Mouse (Mus musculus): ENCODE measurements around the gene Anxa11. TPM values are rescaled to one million over a fixed set of nuclear protein-coding genes. Genes with fewer than 3 reads are reported as not detected.
"Not testable (repeated sequence)": the region's sequence is repeated elsewhere in the genome, so short reads cannot be mapped to it uniquely, and the experiment has no call there.

Gene Anxa11
- polyA plus RNA-seq, 1 experiment from 2014 or later = 3.5 TPM

DNA sequence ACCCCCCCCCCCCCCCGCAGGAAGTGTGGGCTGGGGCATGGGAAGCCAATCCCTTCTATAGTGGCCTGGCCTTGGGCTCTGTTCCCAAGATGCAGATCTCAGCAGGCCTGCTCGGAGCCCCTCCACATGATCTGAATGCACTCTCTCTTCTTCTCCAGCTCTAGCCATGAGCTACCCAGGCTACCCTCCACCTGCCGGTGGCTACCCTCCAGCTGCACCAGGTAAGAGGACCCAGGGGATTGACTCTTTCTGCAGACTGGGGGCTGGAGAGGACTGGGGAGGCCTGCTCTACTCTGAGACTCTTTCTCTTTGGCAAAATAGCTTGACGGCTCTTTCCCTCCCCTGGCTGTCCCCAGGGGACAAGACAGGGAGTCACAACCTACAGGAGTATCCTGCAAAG, 26.8 kb downstream of the Anxa11 start:
- Histone ChIP-seq H3K36me3 (ENCODE audit: control insufficient read depth, insufficient read depth, low read length) (no peaks in the 10 kb centered on the region), H3K9me3 (ENCODE audit: control insufficient read depth, low read length) (no peaks in the 10 kb centered on the region), H3K9ac (ENCODE audit: low read length) (no peak overlapping the region), H3K4me2 (ENCODE audit: low read depth) (no peak overlapping the region), H3K27ac (ENCODE audit: low read depth, low read length) (no peak overlapping the region), H3K4me3 (ENCODE audit: low read depth, low read length) (no peak overlapping the region), H3K27me3 (ENCODE audit: control insufficient read depth, insufficient read depth, low read length) (no peaks in the 10 kb centered on the region), H3K4me1 (ENCODE audit: control insufficient read depth, insufficient read depth, low read length) (no peaks in the 10 kb centered on the region)
- WGBS = 92% methylated on average over 4 of the region's 4 CpGs
- DNase-seq (ENCODE audit: low spot score) (no peak), ATAC-seq (ENCODE audit: insufficient read depth, low FRiP score, low TSS enrichment) (no peak)

DNA sequence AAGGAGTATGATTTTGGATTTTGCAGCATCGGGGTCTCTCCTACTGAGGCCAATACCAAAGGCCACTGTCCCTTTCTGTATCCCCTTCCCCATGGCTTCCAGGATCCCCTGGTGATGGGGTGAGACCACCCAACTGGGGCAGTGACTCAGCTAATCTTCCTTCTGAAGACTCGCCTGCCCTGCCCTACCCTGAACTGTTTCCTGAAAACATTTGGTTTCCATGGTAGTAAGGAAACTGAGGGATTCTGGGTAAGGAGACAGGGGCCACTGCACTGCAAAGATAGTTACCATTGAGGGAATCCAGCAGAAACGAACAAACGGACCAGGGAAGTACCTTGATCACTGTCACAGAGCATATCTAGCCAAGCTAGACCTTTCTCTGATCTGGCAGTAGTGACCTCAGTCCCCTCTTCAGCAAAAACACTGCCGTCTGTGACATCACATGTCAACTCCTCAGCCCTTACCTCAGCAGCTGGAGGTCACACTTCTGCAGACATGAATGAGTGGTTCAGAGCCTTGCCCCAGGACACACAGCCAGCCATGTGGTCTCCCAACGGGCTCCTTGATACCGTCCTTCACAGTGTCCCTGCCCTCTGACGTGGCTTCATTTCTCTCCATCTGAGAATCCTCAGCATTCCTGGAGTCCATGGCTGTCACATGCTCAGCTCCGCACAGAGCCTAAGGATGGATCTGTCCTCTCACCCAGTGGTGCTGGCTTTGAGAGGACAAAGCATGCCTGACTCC, 27.4 kb downstream of the Anxa11 start:
- Histone ChIP-seq H3K27me3 (ENCODE audit: control insufficient read depth, insufficient read depth, low read length) (no peaks in the 10 kb centered on the region), H3K36me3 (ENCODE audit: control insufficient read depth, insufficient read depth, low read length) (no peaks in the 10 kb centered on the region), H3K9ac (ENCODE audit: low read length) (no peak overlapping the region), H3K27ac (ENCODE audit: low read depth, low read length) (no peak overlapping the region), H3K9me3 (ENCODE audit: control insufficient read depth, low read length) (no peaks in the 10 kb centered on the region), H3K4me3 (ENCODE audit: low read depth, low read length) (no peak overlapping the region), H3K4me2 (ENCODE audit: low read depth) (no peak overlapping the region), H3K4me1 (ENCODE audit: control insufficient read depth, insufficient read depth, low read length) (no peaks in the 10 kb centered on the region)
- no peak for DNase-seq (ENCODE audit: low spot score)
- WGBS = 70% methylated on average over 9 of the region's 9 CpGs
- ATAC-seq (ENCODE audit: insufficient read depth, low FRiP score, low TSS enrichment) = no peak

DNA sequence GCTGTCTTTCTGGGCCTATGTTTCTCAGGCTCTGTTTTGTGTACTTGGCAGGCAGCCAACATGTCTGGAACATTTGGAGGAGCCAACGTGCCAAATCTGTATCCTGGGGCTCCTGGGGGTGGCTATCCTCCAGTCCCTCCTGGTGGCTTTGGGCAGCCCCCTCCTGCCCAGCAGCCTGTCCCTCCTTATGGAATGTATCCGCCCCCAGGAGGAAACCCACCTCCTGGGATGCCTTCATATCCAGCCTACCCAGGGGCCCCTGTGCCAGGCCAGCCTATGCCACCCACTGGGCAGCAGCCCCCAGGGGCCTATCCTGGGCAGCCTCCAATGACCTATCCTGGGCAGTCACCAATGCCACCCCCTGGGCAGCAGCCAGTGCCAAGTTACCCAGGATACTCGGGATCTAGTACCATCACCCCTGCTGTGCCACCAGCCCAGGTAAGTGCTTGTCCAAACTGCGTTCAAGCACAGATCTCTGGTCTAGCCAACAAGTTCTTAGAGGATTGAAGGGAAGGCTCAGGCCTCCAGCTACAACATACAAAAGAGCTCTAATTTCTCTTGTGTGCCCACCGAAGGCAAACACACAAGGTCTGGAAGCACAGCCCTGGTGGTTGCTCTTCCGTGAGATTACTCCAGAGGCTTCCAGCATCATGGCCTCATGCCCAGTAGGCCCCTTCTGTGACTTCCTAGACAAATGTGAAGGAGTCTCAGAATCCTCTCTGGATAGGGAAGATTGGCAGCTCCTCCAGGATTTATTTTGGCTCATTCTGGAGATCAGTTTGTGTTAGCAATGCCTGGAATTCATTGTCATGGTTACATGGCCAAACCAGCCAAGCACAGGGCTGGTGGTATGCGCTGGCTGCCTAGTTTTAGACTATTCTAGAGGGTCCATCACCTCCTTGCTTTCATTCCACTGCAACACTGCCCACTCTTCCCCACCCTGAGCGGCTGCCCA, 30.8 kb downstream of the Anxa11 start:
- H3K27me3 ChIP-seq (ENCODE audit: control insufficient read depth, insufficient read depth, low read length) = no peaks in the 10 kb centered on the region
- DNase-seq (ENCODE audit: low spot score) (no peak), ATAC-seq (ENCODE audit: insufficient read depth, low FRiP score, low TSS enrichment) (no peak)
- H3K9me3 ChIP-seq (ENCODE audit: control insufficient read depth, low read length) = no peaks in the 10 kb centered on the region
- 84% methylated on average over 8 of the region's 8 CpGs for WGBS
- no peak overlapping the region for H3K9ac ChIP-seq (ENCODE audit: low read length)
- H3K27ac ChIP-seq (ENCODE audit: low read depth, low read length) = no peak overlapping the region
- no peak overlapping the region for H3K4me3 ChIP-seq (ENCODE audit: low read depth, low read length)
- H3K4me1 ChIP-seq (ENCODE audit: control insufficient read depth, insufficient read depth, low read length) = no peaks in the 10 kb centered on the region
- H3K4me2 ChIP-seq (ENCODE audit: low read depth) = no peak overlapping the region
- no peaks in the 10 kb centered on the region for H3K36me3 ChIP-seq (ENCODE audit: control insufficient read depth, insufficient read depth, low read length)

DNA sequence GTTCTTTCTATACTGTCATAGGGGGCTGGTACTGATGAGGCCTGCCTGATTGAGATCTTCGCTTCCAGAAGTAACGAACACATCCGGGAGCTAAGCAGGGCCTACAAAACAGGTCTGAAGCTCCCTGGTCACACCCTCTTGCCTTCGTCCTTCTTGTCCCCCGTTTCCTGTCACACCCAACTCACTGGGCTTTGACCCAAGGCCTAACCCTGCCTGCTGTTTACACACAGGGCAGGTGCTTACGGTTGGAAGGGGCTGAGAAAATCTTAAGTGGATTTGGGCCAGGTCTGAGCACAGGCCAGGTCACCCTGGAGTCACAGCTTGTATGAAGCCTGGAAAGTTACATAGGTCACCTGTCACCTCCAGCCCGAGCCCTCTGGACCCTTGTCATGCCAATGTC, 34.7 kb downstream of the Anxa11 start:
- not testable (repeated sequence) for H3K4me2 ChIP-seq (ENCODE audit: low read depth); H3K27me3 ChIP-seq (ENCODE audit: control insufficient read depth, insufficient read depth, low read length); H3K9ac ChIP-seq (ENCODE audit: low read length); DNase-seq (ENCODE audit: low spot score); ATAC-seq (ENCODE audit: insufficient read depth, low FRiP score, low TSS enrichment); H3K9me3 ChIP-seq (ENCODE audit: control insufficient read depth, low read length); H3K4me3 ChIP-seq (ENCODE audit: low read depth, low read length); H3K4me1 ChIP-seq (ENCODE audit: control insufficient read depth, insufficient read depth, low read length); H3K36me3 ChIP-seq (ENCODE audit: control insufficient read depth, insufficient read depth, low read length); H3K27ac ChIP-seq (ENCODE audit: low read depth, low read length)
- no CpG with 5 or more reads among the region's 7 CpGs for WGBS

DNA sequence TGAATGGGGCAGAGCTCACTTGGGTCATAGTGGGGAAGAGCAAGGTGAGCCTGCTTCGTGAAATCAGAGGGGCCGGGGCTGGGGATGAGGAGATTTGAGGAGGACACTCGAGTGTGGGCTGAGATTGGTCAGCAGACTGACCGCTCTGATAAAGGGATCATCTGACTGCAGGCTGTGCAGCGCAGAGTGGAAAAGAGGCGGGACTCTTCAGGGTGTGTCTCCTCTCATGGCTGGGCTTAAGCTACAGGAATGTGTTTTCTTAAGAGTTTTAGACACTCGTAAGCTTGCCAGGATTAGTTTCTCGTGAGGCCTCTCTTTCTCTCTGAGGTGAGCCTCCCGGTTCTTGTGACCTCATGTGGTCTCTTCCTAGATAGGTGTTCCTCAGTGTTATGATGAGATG, 39.8 kb downstream of the Anxa11 start:
- WGBS = no CpG with 5 or more reads among the region's 9 CpGs
- not testable (repeated sequence) for H3K27me3 ChIP-seq (ENCODE audit: control insufficient read depth, insufficient read depth, low read length); H3K36me3 ChIP-seq (ENCODE audit: control insufficient read depth, insufficient read depth, low read length); H3K4me3 ChIP-seq (ENCODE audit: low read depth, low read length); H3K27ac ChIP-seq (ENCODE audit: low read depth, low read length); H3K9ac ChIP-seq (ENCODE audit: low read length); H3K4me1 ChIP-seq (ENCODE audit: control insufficient read depth, insufficient read depth, low read length); H3K9me3 ChIP-seq (ENCODE audit: control insufficient read depth, low read length); DNase-seq (ENCODE audit: low spot score); H3K4me2 ChIP-seq (ENCODE audit: low read depth); ATAC-seq (ENCODE audit: insufficient read depth, low FRiP score, low TSS enrichment)

DNA sequence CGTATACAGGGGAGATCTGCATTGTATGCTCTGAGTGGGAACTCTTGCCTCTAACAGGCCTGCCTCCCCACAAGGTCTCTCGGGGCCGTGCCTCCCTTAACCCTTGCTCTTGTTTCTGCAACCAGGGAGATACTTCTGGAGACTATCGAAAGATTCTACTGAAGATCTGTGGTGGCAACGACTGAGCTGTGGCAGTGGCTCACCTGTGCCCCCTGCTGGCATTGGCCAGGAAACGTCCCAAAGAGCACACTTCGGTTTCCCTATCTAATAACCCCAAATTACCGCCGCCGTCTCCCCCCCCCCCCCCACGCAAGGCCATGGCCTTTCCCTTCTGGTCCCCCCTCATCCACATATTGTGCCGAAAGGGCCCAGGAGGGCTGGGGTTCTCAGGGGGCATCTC, 43.9 kb downstream of the Anxa11 start:
- H3K4me2 ChIP-seq (ENCODE audit: low read depth); DNase-seq (ENCODE audit: low spot score); H3K9me3 ChIP-seq (ENCODE audit: control insufficient read depth, low read length); H3K27ac ChIP-seq (ENCODE audit: low read depth, low read length); H3K27me3 ChIP-seq (ENCODE audit: control insufficient read depth, insufficient read depth, low read length); H3K4me1 ChIP-seq (ENCODE audit: control insufficient read depth, insufficient read depth, low read length); ATAC-seq (ENCODE audit: insufficient read depth, low FRiP score, low TSS enrichment); H3K4me3 ChIP-seq (ENCODE audit: low read depth, low read length); H3K9ac ChIP-seq (ENCODE audit: low read length); H3K36me3 ChIP-seq (ENCODE audit: control insufficient read depth, insufficient read depth, low read length): not testable (repeated sequence)
- WGBS = no CpG with 5 or more reads among the region's 12 CpGs

DNA sequence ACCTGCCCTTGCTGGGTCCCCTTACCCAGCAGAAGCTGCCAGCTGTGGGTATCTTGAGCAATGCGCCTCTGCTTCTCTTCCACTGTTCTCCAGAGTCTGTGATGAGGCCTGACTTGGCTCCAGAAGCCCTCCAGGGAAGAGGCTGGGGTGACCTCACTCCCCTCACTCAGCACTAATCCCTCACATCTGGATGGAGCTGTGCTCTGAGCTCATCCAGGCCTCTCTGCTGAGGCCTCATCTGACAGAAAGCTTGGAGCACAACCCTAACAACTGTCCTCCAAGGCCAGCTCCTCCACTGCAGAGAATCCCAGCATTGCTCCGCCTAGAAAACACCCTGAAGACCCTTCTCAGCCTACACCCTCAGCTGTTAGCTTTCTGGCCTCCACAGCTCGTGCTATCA, 52.6 kb downstream of the Anxa11 start:
- not testable (repeated sequence) for H3K4me2 ChIP-seq (ENCODE audit: low read depth); H3K36me3 ChIP-seq (ENCODE audit: control insufficient read depth, insufficient read depth, low read length); H3K4me3 ChIP-seq (ENCODE audit: low read depth, low read length); H3K9ac ChIP-seq (ENCODE audit: low read length); ATAC-seq (ENCODE audit: insufficient read depth, low FRiP score, low TSS enrichment); H3K27ac ChIP-seq (ENCODE audit: low read depth, low read length); H3K9me3 ChIP-seq (ENCODE audit: control insufficient read depth, low read length); H3K27me3 ChIP-seq (ENCODE audit: control insufficient read depth, insufficient read depth, low read length); H3K4me1 ChIP-seq (ENCODE audit: control insufficient read depth, insufficient read depth, low read length); DNase-seq (ENCODE audit: low spot score)
- no CpG with 5 or more reads among the region's 3 CpGs for WGBS

DNA sequence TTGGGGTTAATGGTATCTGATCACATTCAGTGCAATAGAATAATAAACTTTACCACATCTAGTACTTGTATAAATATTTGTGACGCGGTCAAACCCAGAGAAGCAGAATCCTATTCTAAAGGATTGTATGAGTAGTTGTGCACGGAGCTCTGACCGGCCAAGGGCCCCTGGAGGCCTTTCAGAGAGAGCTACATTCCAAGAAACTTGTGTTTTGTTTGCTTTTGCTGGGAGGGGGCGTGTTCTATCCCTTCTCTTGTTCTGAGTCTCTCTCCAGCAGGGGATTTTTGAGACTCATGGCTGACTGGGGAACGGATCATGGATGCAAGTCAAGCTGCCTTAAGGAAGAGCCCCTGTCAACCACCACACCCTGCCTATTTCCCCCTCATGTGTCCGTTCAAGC, 53.7 kb downstream of the Anxa11 start:
- not testable (repeated sequence) for ATAC-seq (ENCODE audit: insufficient read depth, low FRiP score, low TSS enrichment)

More for the DNA sequence above, 53.7 kb downstream of the Anxa11 start:
- not testable (repeated sequence) for H3K4me3 ChIP-seq (ENCODE audit: low read depth, low read length); H3K4me1 ChIP-seq (ENCODE audit: control insufficient read depth, insufficient read depth, low read length); H3K27me3 ChIP-seq (ENCODE audit: control insufficient read depth, insufficient read depth, low read length); DNase-seq (ENCODE audit: low spot score); H3K4me2 ChIP-seq (ENCODE audit: low read depth); H3K36me3 ChIP-seq (ENCODE audit: control insufficient read depth, insufficient read depth, low read length); H3K9me3 ChIP-seq (ENCODE audit: control insufficient read depth, low read length); H3K27ac ChIP-seq (ENCODE audit: low read depth, low read length); H3K9ac ChIP-seq (ENCODE audit: low read length)
- no CpG with 5 or more reads among the region's 7 CpGs for WGBS

All from neural tube, embryonic 11.5 days (tissue).